Comparison of ENCODE assay signal across 27 mouse cellular contexts in the genomic region with DNA sequence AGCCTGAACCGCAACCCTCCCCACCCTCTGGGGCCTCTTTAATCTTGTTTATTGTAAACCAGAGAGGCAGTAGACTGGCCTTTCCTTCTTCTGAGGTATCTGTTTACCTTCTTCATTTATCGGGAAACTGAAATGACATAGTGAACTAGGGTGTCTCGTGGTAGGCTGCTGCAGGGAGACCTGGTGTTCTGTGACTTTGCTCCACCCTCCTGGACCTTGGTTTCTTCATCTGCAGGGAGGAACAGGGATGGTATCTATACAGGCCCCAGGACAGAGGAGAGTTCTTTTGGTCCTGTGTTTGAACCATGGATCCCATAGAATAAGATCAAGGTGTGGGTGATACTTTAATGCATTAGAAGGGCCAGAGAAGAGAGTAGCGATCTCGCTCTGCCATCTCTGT. TPM values are rescaled to one million over a fixed set of nuclear protein-coding genes. Genes with fewer than 3 reads are reported as not detected.
"Had no signal": no experiment of that assay in that cellular context is flagged by ENCODE, and none has a peak within 500 bp of the region (broad histone marks: within the 10 kb centered on the region; RNA-seq: fewer than 3 reads in every experiment).

No protein-coding gene starts in this region.

- H3K27me3 ChIP-seq: limb, embryonic 13.5 days; liver, embryonic 13.5 days; midbrain, embryonic 13.5 days; neural tube, embryonic 13.5 days; stomach, embryonic 15.5 days had no signal

- ATAC-seq: midbrain, embryonic 13.5 days; midbrain, embryonic 16.5 days had no signal

- H3K4me2 ChIP-seq: limb, embryonic 13.5 days; liver, embryonic 13.5 days; midbrain, embryonic 13.5 days; neural tube, embryonic 13.5 days; stomach, embryonic 15.5 days had no signal

- H3K27ac ChIP-seq: limb, embryonic 13.5 days; liver, embryonic 13.5 days; macrophage; midbrain, embryonic 10.5 days; midbrain, embryonic 13.5 days; neural tube, embryonic 13.5 days had no signal

- H3K9me3 ChIP-seq: limb, embryonic 13.5 days; liver, embryonic 13.5 days; midbrain, embryonic 10.5 days; midbrain, embryonic 13.5 days; neural tube, embryonic 13.5 days; stomach, embryonic 15.5 days had no signal

- H3K4me3 ChIP-seq: limb, embryonic 13.5 days; liver, embryonic 13.5 days; midbrain, embryonic 10.5 days; midbrain, embryonic 13.5 days; myocyte; neural tube, embryonic 13.5 days; stomach, embryonic 15.5 days had no signal

- DNase-seq: kidney, adult 18-20 months; kidney, adult 9 months; kidney, postnatal 14 days; left cerebral cortex, postnatal 4 days; liver, embryonic 13.5 days; lung, adult 2 months; lung, postnatal 14 days; retina, postnatal 1 day; right cerebral cortex, postnatal 25 days; spleen, adult 18-20 months; thymus, adult 2 months; thymus, postnatal 14 days; thymus, postnatal 4 days had no signal

- H3K9ac ChIP-seq: limb, embryonic 13.5 days; liver, embryonic 13.5 days; midbrain, embryonic 13.5 days; neural tube, embryonic 13.5 days; stomach, embryonic 15.5 days had no signal

- H3K36me3 ChIP-seq: liver, embryonic 13.5 days; midbrain, embryonic 13.5 days; neural tube, embryonic 13.5 days; stomach, embryonic 15.5 days had no signal

RNA-seq across cellular contexts. Expression of a gene that starts 23.4 kb away (rescaled TPM):
- total RNA-seq: liver, adult 2 months; monocyte, adult 5-6 weeks had no signal
- polyA plus RNA-seq: liver, adult 2 months; liver, embryonic 13.5 days; liver, embryonic 16.5 days; macrophage had no signal

RNA-seq across cellular contexts. Expression of a gene that starts 24.2 kb away (rescaled TPM):
- total RNA-seq: liver, adult 2 months; megakaryocyte, adult 5-6 weeks; monocyte, adult 5-6 weeks; neutrophil, adult 5-6 weeks had no signal
- polyA plus RNA-seq: liver, adult 2 months; liver, embryonic 13.5 days; lung, adult 2 months; lung, embryonic 16.5 days; macrophage; thymus, adult 2 months had no signal
